Mouse (Mus musculus): ENCODE results near the gene Plac8. TPM values are rescaled to one million over a fixed set of nuclear protein-coding genes. Genes with fewer than 3 reads are reported as not detected.
A peak's percentile ranks its signal among the peaks of the same experiment; 100 is the strongest.

The Plac8 gene
- polyA plus RNA-seq (2017; shearing (Covaris generic)), result 10 to 100 TPM in 1 of 2 experiments, 1 to 10 TPM in 1; 2.9 to 12.0 TPM

GRCm38 (mm10) chr5:100572069-100572468, at the start of gene Plac8:
Gene Plac8 (minus strand): TSS chr5:100572245.
- no peak for ATAC-seq

- ATAC-seq, result peak; percentile 79
These were observed 48.9 kb upstream of the Plac8 start for GRCm38 (mm10) chr5:100620952-100621351.

GRCm38 (mm10) chr5:100619586-100620275, 47.7 kb upstream of the Plac8 start:
- ATAC-seq, result no peak

GRCm38 (mm10) chr5:100613896-100614768, 42.1 kb upstream of the Plac8 start:
- ATAC-seq, result no peak

GRCm38 (mm10) chr5:100607868-100608267, 35.8 kb upstream of the Plac8 start:
- peak; percentile 56 for ATAC-seq

- ATAC-seq, result no peak
These were observed 35.2 kb upstream of the Plac8 start for GRCm38 (mm10) chr5:100607090-100607762.

- ATAC-seq, result no peak
These were observed 33.8 kb upstream of the Plac8 start for GRCm38 (mm10) chr5:100605828-100606229.

- no peak for ATAC-seq
These were observed 32.0 kb upstream of the Plac8 start for GRCm38 (mm10) chr5:100604061-100604460.

GRCm38 (mm10) chr5:100601864-100602263, 29.8 kb upstream of the Plac8 start:
- no peak for ATAC-seq

- no peak for ATAC-seq
These were observed 27.0 kb upstream of the Plac8 start for GRCm38 (mm10) chr5:100598961-100599463.

- ATAC-seq, result peak; percentile 73
These were observed 25.9 kb upstream of the Plac8 start for GRCm38 (mm10) chr5:100597886-100598485.

- no peak for ATAC-seq
These were observed 24.0 kb upstream of the Plac8 start for GRCm38 (mm10) chr5:100595999-100596398.

GRCm38 (mm10) chr5:100594803-100595467, 22.9 kb upstream of the Plac8 start:
- no peak for ATAC-seq

- ATAC-seq, result peak; percentile 52
These were observed 18.5 kb upstream of the Plac8 start for GRCm38 (mm10) chr5:100590505-100590904.

- peak; percentile 26 for ATAC-seq
These were observed 15.6 kb upstream of the Plac8 start for GRCm38 (mm10) chr5:100587626-100588025.

GRCm38 (mm10) chr5:100587136-100587535, 15.1 kb upstream of the Plac8 start:
- ATAC-seq, result no peak

- no peak for ATAC-seq
These were observed 13.6 kb upstream of the Plac8 start for GRCm38 (mm10) chr5:100585657-100586056.

GRCm38 (mm10) chr5:100585206-100585644, 13.2 kb upstream of the Plac8 start:
- peak; percentile 84 for ATAC-seq

- ATAC-seq, result no peak
These were observed 11.0 kb upstream of the Plac8 start for GRCm38 (mm10) chr5:100583066-100583465.

GRCm38 (mm10) chr5:100582435-100582826, 10.4 kb upstream of the Plac8 start:
- ATAC-seq, result no peak

GRCm38 (mm10) chr5:100581622-100582434, 9.8 kb upstream of the Plac8 start:
- no peak for ATAC-seq

All from CD4-positive, CD25-positive, alpha-beta regulatory T cell, adult 4 months (primary cell).